Mouse (Mus musculus) cortical plate, adult 2 months (tissue): ENCODE results near the gene Adh6b.

Source experiments
- CTCF ChIP-seq: fragments of 200-500 bp; IDR thresholded peaks from 2 replicates; pipeline ENCODE4 v1.5.1; 2011; ENCODE audit warnings: mild to moderate bottlenecking, control low read depth, low read length; ENCODE audit not compliant: insufficient read depth; ENCODE audit errors: extremely low read depth
- POLR2A ChIP-seq: fragments of 200-500 bp; IDR thresholded peaks from 2 replicates; pipeline ENCODE4 v1.6.1; 2011; ENCODE audit warnings: mild to moderate bottlenecking, low read length, control low read depth; ENCODE audit not compliant: insufficient read depth; ENCODE audit errors: extremely low read depth

GRCm38 (mm10) chr3:138305486-138306289 lies 35.9 kb upstream of the Adh6b start:
- TF ChIP-seq CTCF (no peak), POLR2A (no peak)
